Mouse (Mus musculus) midbrain, embryonic 13.5 days (tissue): ENCODE measurements around the gene Astl. TPM values are rescaled to one million over a fixed set of nuclear protein-coding genes. Genes with fewer than 3 reads are reported as not detected.
"Not testable (repeated sequence)": the region's sequence is repeated elsewhere in the genome, so short reads cannot be mapped to it uniquely, and the experiment has no call there.

Experiments
- ATAC-seq: fragments of 200-750 bp; cut with Nextera tagmentation; 2 replicates; pipeline ENCODE4 v1.8.0; 2017; ENCODE audit warnings: mild to moderate bottlenecking, moderate TSS enrichment, moderate library complexity
- H3K27ac ChIP-seq: fragments of 300-500 bp; sonication (generic); 2 replicates; pipeline ENCODE4 v1.5.1; 2015; ENCODE audit warnings: inconsistent platforms, mild to moderate bottlenecking, moderate library complexity
- H3K27me3 ChIP-seq: fragments of 300-500 bp; sonication (generic); 2 replicates; pipeline ENCODE4 v1.6.1; 2015; ENCODE audit warnings: mild to moderate bottlenecking, inconsistent platforms
- H3K36me3 ChIP-seq: fragments of 300-500 bp; sonication (generic); 2 replicates; pipeline ENCODE4 v1.6.1; 2015; ENCODE audit warnings: mild to moderate bottlenecking, inconsistent platforms
- H3K4me1 ChIP-seq: fragments of 300-500 bp; sonication (generic); replicated peaks from 2 replicates; pipeline ENCODE4 v1.6.1; 2015; ENCODE audit warnings: inconsistent platforms
- H3K4me2 ChIP-seq: fragments of 300-500 bp; sonication (generic); replicated peaks from 2 replicates; pipeline ENCODE4 v1.6.1; 2015; ENCODE audit warnings: moderate library complexity, mild to moderate bottlenecking, inconsistent platforms
- H3K4me3 ChIP-seq: fragments of 300-500 bp; sonication (generic); replicated peaks from 2 replicates; pipeline ENCODE4 v1.5.1; 2015; ENCODE audit warnings: mild to moderate bottlenecking, inconsistent platforms
- H3K9ac ChIP-seq: fragments of 300-500 bp; sonication (generic); replicated peaks from 2 replicates; pipeline ENCODE4 v1.6.1; 2015; ENCODE audit warnings: mild to moderate bottlenecking, inconsistent platforms
- H3K9me3 ChIP-seq: fragments of 300-500 bp; sonication (generic); 2 replicates; pipeline ENCODE4 v1.6.1; 2016; ENCODE audit warnings: mild to moderate bottlenecking, inconsistent platforms
- WGBS: fragments of 180-500 bp; shearing (Covaris S2); methylation state at CpG from one replicate; pipeline ENCODE4 v1.1.7; 2015; 5-methylcytosine and 5-hydroxymethylcytosine counted together
- polyA plus RNA-seq: library from polyadenylated mRNA; unstranded; fragments of >200 nt; fragmentation: Nextera tagmentation; extraction: Ambion mirVana; gene quantifications from 2 replicates; pipeline ENCODE4 v1.2.1, GENCODE M21; 2015

The Astl gene
- polyA plus RNA-seq = not detected in 2 replicates

DNA sequence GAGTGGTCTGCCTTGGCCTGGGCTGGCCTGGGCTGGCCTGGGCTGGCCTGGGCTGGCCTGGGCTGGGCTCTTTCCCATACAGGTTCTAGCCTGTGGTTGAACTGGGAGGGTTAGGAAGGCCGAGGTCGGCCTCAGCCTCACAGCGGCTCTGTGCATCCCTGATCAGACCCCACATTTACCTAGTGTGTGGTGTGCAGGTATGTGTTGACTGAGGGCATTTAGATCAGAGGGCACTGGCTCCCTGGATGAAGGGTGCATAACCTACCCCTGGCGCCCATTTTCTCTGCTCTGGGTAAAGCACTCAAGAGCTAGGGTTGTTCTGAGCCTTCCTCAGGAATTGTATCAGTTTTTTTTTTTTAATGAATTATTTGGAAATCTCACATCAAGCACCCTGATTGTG lies at the start of gene Astl:
TSS of gene Astl (plus strand) at position 224 of the 400 bp plus-strand sequence.
- H3K27me3 ChIP-seq = peaks cover 43% of the 10 kb centered on the region
- no peak within 1 kb of the TSS for H3K4me2 ChIP-seq
- no peak within 1 kb of the TSS for H3K9ac ChIP-seq
- 85% methylated on average over 4 of the region's 4 CpGs for WGBS
- no peaks in the 10 kb centered on the region for H3K9me3 ChIP-seq
- H3K36me3 ChIP-seq = no peaks in the 10 kb centered on the region
- H3K27ac ChIP-seq = no peak within 1 kb of the TSS
- ATAC-seq = no peak
- H3K4me1 ChIP-seq = peaks cover 13% of the 10 kb centered on the region
- peak within 1 kb of the TSS; percentile 54; the same call in 1 of the 2 replicates for H3K4me3 ChIP-seq

DNA sequence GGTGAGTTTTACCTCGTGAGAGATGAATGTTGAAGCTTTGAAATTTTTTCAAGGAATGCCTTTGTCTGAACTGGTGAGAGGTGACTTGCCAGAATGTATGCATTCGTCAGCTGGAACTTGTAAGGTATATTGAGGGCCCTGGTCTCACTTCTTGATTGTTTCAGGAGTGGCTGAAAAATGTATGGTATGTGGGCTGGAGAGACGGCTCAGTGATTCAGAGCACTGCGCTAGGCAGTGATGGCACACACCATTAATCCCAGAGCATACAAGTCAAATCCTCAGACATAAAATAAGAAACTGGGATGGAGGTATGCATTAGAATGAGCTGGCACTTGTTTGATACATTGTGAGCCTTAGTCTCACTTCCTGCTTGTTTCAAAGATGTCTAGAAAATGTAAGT lies 46.2 kb upstream of the Astl start:
- no peaks in the 10 kb centered on the region for H3K27me3 ChIP-seq
- no peak overlapping the region for H3K9ac ChIP-seq
- no peak overlapping the region for H3K4me3 ChIP-seq
- ATAC-seq = no peak
- WGBS = 87% methylated on average over 4 of the region's 4 CpGs
- H3K36me3 ChIP-seq = peaks cover 76% of the 10 kb centered on the region
- no peak overlapping the region for H3K27ac ChIP-seq
- H3K4me1 ChIP-seq = no peaks in the 10 kb centered on the region
- H3K4me2 ChIP-seq = no peak overlapping the region
- no peaks in the 10 kb centered on the region for H3K9me3 ChIP-seq

DNA sequence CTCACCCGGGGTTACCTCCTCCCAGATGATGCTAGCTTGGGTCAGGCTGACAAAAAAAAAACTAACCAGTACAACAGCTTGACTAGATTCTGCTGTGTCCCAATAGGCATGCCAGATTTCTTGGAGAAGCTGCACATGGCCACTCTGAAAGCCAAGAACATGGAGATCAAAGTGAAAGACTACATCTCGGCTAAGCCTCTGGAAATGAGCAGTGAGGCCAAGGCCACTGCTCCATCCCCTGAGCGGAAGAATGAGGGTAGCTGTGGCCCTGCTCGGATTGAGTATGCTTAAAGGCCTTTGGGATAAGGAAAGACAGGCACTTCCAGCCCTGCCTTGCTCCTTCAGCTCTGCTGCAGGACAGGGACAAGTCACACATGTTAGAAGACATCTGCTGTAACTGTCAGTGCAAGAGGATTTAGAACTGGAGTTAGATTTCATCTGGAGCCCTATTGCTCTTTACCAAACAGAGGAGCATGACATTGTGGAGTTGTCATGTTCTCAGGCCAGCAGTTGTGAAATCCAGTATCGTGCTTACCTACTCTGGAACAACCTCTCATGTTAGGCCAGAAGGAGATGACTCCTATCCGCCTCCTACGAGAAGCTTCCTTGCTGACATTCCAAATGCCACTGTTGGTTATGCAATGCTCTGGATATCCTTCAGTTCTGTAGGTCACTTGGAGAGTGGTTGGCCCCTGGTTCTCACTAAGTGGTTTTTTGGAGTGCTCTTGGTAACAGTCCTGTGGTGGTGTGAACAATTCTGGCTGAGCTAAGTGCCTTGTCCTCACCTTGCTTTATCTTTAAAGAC lies 41.2 kb upstream of the Astl start:
- no peak overlapping the region for H3K9ac ChIP-seq
- H3K4me2 ChIP-seq = no peak overlapping the region
- peaks cover 90% of the 10 kb centered on the region for H3K36me3 ChIP-seq
- no peaks in the 10 kb centered on the region for H3K27me3 ChIP-seq
- H3K9me3 ChIP-seq = no peaks in the 10 kb centered on the region
- no peak overlapping the region for H3K27ac ChIP-seq
- 96% methylated on average over 7 of the region's 7 CpGs for WGBS
- H3K4me1 ChIP-seq = no peaks in the 10 kb centered on the region
- H3K4me3 ChIP-seq = no peak overlapping the region
- no peak for ATAC-seq

DNA sequence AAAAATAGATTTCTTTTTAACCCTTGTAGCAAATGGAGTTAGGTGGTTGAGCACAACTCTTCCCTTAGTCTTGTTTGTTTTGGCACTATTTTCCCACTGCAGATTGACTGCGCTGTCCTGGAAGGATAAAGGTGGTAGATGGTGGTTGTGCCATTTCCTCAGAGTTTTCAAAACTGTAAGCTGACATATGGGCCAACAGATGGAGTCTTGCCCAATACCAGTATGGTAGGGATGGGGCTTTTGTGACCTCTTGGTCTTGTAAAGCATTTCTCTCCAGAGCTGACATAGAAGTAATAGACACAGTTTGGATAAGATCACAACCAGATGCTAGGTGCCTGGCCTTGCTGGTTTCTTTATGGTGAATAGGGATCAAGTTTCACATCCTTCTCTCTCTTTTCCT lies 40.4 kb upstream of the Astl start:
- WGBS = 100% methylated on average over 1 of the region's 1 CpGs
- Histone ChIP-seq H3K9me3 (no peaks in the 10 kb centered on the region), H3K36me3 (peaks cover 81% of the 10 kb centered on the region), H3K27me3 (no peaks in the 10 kb centered on the region), H3K4me3 (no peak overlapping the region), H3K4me1 (no peaks in the 10 kb centered on the region), H3K9ac (no peak overlapping the region), H3K27ac (no peak overlapping the region), H3K4me2 (no peak overlapping the region)
- no peak for ATAC-seq

DNA sequence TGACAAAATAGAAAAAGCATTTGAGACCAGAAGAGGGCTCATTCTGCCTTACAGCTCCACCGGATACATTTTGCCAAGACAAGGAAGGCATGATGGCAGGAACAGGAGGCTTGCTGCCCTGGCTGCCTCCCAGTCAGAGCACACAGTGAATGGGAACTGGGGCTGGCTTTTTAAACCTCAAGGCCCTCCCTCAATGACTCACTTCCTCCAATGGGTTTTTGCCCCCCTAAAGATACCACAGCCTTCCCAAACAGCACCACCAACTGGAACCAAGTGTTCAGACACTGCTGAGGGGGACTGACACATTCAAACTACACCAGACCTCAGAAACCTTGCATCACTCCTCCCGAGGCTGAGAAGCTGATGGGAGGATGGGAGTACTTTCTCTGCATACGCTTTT lies 37.7 kb upstream of the Astl start:
- peaks cover 57% of the 10 kb centered on the region for H3K36me3 ChIP-seq
- WGBS = 77% methylated on average over 3 of the region's 3 CpGs
- no peak overlapping the region for H3K9ac ChIP-seq

DNA sequence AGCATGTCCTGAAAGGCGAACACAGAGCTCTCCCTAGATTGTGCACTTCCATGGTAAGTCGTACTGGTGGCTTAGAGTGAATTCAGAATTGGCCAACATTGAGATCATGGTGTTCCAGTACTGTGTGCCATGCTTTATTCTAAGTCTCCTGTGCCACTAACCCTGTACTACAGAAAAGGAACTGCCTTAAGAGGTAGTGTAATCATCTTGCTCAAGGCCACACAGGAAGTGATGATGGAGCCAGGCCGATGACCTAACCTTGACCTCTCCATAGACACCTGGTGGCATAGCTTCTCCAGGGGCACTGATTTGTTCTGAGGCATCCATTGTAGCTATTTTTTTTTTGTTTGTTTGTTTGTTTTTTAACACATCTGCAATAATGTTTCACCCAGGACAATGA lies 36.6 kb upstream of the Astl start:
- no peak overlapping the region for H3K27ac ChIP-seq

More for the DNA sequence above, 37.7 kb upstream of the Astl start:
- no peaks in the 10 kb centered on the region for H3K4me1 ChIP-seq
- no peaks in the 10 kb centered on the region for H3K9me3 ChIP-seq
- H3K4me3 ChIP-seq = no peak overlapping the region
- ATAC-seq = no peak
- no peak overlapping the region for H3K4me2 ChIP-seq
- H3K27ac ChIP-seq = no peak overlapping the region
- H3K27me3 ChIP-seq = no peaks in the 10 kb centered on the region

DNA sequence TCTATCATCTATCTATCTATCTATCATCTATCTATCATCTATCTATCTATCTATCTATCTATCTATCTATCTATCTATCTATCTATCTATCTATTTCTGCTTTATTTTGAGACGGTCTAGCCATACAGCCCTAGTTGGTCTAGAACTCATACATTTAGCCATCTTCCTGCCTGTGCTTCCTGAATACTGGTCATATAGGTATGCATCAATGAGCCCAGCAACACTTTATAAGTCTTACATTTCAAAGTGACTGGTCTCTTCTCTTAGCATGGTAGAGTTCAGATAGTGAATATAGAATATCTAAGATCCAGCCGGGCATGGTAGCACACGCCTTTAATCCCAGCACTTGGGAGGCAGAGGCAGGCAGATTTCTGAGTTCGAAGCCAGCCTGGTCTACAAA lies 34.2 kb upstream of the Astl start:
- not testable (repeated sequence) for H3K4me1 ChIP-seq, H3K27ac ChIP-seq, H3K9me3 ChIP-seq, H3K27me3 ChIP-seq, H3K9ac ChIP-seq, H3K4me2 ChIP-seq, ATAC-seq, H3K4me3 ChIP-seq
- peaks cover 22% of the 10 kb centered on the region for H3K36me3 ChIP-seq
- 96% methylated on average over 4 of the region's 4 CpGs for WGBS

More for the DNA sequence above, 36.6 kb upstream of the Astl start:
- Histone ChIP-seq H3K4me2 (no peak overlapping the region), H3K9ac (no peak overlapping the region), H3K27me3 (no peaks in the 10 kb centered on the region), H3K4me1 (no peaks in the 10 kb centered on the region), H3K9me3 (no peaks in the 10 kb centered on the region), H3K36me3 (peaks cover 46% of the 10 kb centered on the region), H3K4me3 (no peak overlapping the region)
- no peak for ATAC-seq
- WGBS = 90% methylated on average over 3 of the region's 3 CpGs

DNA sequence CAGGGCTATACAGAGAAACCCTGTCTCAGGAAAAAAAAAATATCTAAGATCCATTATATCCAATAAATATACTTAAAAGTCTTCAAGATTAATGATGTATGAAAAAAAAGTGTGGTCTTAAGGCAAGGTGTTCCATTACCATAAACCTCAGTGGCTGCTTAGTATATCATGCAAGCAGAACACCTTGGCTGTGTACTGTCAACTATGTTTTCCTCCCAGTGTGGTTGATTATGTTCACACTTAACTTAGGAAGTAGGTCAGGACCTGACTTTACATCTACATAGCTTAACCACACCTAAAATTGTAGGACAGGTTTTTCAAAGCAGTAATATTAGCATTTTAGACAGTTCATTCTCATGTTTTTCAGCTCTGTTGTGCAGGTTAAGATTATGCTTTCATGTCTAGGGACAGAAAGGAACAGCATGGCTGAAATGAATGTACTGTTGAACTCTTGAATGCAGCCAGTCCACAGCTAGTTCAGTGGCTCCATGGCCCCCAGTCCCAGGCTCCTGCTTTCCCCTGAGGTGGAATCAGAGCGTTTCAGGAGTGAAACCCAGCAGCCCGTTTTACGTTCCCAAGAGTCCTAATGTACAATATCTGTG lies 33.7 kb upstream of the Astl start:
- Histone ChIP-seq H3K36me3 (peaks cover 17% of the 10 kb centered on the region), H3K27me3 (no peaks in the 10 kb centered on the region), H3K4me1 (no peaks in the 10 kb centered on the region), H3K4me2 (no peak overlapping the region), H3K27ac (no peak overlapping the region), H3K9me3 (no peaks in the 10 kb centered on the region), H3K9ac (no peak overlapping the region), H3K4me3 (no peak overlapping the region)
- 91% methylated on average over 3 of the region's 3 CpGs for WGBS
- no peak for ATAC-seq

DNA sequence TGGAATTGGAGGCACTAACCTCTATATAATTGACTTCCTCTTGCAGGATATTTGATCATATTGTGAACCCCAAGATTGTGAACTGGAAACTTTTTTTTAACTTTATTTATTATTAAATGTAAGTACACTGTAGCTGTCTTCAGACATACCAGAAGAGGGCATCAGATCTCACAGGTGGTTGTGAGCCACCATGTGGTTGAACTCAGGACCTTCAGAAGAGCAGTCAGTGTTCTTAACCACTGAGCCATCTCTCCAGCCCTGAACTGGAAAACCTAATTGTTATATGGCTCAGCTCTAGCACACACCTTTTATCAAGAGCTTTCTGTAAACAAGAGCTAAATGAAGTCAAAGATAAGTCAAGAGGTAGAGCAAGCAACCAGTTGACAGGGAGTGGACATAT lies 32.3 kb upstream of the Astl start:
- H3K4me2 ChIP-seq = no peak overlapping the region
- H3K9me3 ChIP-seq = no peaks in the 10 kb centered on the region
- H3K4me3 ChIP-seq = no peak overlapping the region
- no peak overlapping the region for H3K9ac ChIP-seq
- H3K36me3 ChIP-seq = 0 out of 2 replicates have a peak, but pooled peaks cover 3% of the 10 kb centered on the region
- no peaks in the 10 kb centered on the region for H3K4me1 ChIP-seq
- ATAC-seq = no peak
- H3K27me3 ChIP-seq = no peaks in the 10 kb centered on the region
- H3K27ac ChIP-seq = no peak overlapping the region

DNA sequence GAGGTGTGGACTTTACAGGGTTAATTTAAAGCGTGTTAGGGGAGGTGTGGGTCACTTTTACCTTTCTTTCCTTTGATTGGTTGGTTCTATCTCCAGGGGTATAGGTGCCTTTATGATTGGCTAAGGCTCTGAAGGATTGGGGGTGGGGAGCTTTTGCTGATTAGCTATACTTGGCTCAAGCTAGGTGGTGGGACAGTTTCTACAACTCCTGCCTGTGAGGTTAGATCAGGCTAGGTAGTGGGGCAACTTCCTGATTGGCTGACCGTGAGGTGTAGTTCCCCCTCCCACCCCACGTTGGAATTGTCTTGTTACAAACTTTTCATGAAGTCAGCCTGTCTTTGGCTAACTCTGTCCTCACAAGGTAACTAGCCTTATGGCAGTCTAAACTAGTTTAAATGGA lies 31.3 kb upstream of the Astl start:
- H3K27me3 ChIP-seq = no peaks in the 10 kb centered on the region
- no peaks in the 10 kb centered on the region for H3K4me1 ChIP-seq
- H3K4me3 ChIP-seq = no peak overlapping the region
- H3K9me3 ChIP-seq = 0 out of 2 replicates have a peak, but pooled peaks cover 2% of the 10 kb centered on the region
- H3K4me2 ChIP-seq = no peak overlapping the region
- H3K27ac ChIP-seq = no peak overlapping the region
- ATAC-seq = no peak
- no peak overlapping the region for H3K9ac ChIP-seq
- no peaks in the 10 kb centered on the region for H3K36me3 ChIP-seq
- WGBS = 48% methylated on average over 3 of the region's 3 CpGs

DNA sequence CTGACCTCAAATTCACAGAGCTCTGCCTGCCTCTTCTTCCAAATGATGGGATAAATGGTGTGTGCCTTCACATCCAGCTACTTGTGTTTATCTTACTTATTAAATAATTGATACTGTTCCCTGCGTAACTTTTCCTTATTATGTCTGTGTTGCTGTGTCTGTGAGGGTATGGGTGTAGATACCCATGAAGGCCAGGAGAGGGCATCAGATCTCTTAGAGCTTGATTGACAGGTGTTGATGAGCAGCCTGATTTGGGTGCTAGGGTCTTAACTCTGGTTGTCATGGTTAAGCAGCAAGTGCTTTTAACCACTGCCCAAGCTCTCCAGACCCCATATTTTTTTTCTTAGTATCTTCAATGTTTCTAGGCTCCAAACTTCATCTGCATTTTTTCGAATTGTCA lies 29.8 kb upstream of the Astl start:
- WGBS = 93% methylated on average over 2 of the region's 2 CpGs
- Histone ChIP-seq H3K4me2 (no peak overlapping the region), H3K4me1 (no peaks in the 10 kb centered on the region), H3K9me3 (0 out of 2 replicates have a peak, but pooled peaks cover 2% of the 10 kb centered on the region), H3K27me3 (no peaks in the 10 kb centered on the region), H3K9ac (no peak overlapping the region), H3K27ac (no peak overlapping the region), H3K36me3 (no peaks in the 10 kb centered on the region), H3K4me3 (no peak overlapping the region)
- no peak for ATAC-seq

DNA sequence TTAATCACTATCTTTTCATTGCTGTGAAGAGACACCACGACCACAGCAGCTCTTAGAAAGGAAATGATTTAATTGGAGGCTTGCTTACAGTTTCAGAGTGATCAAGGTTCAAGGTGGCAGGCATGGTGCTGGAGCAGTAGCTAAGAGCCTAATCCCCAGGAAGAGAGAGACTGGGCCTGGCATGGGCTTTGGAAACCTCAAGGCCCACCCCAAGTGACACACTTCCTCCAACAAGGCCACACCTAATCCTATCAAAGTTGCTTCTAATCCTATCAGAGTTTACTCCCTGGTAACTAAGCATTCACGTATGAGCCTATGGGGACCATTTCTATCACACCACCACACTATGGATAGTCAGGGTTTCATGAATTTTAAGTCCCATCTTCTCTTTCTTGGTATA lies 28.2 kb upstream of the Astl start:
- Histone ChIP-seq H3K9me3 (0 out of 2 replicates have a peak, but pooled peaks cover 2% of the 10 kb centered on the region), H3K9ac (no peak overlapping the region), H3K27me3 (no peaks in the 10 kb centered on the region), H3K36me3 (no peaks in the 10 kb centered on the region), H3K4me1 (no peaks in the 10 kb centered on the region), H3K27ac (no peak overlapping the region), H3K4me3 (no peak overlapping the region), H3K4me2 (no peak overlapping the region)
- no peak for ATAC-seq
- WGBS = 63% methylated on average over 2 of the region's 2 CpGs
